Mouse (Mus musculus) stomach, embryonic 14.5 days (tissue): ENCODE measurements around the gene Fam71f1. TPM values are rescaled to one million over a fixed set of nuclear protein-coding genes. Genes with fewer than 3 reads are reported as not detected.

ENCODE experiments used
- ATAC-seq: fragments of 200-750 bp; cut with Nextera tagmentation; 2 replicates; pipeline ENCODE4 v1.8.0; 2017; ENCODE audit warnings: low read depth, moderate TSS enrichment; ENCODE audit not compliant: insufficient number of reproducible peaks, insufficient read depth, low FRiP score
- H3K27ac ChIP-seq: fragments of 300-500 bp; sonication (generic); 2 replicates; pipeline ENCODE4 v1.5.1; 2014; ENCODE audit warnings: mild to moderate bottlenecking, low read length, moderate library complexity, mixed read lengths
- H3K27me3 ChIP-seq: fragments of 300-500 bp; sonication (generic); 2 replicates; pipeline ENCODE4 v1.6.1; 2014; ENCODE audit warnings: low read length, control low read depth, mixed read lengths; ENCODE audit not compliant: control insufficient read depth, insufficient read depth
- H3K36me3 ChIP-seq: fragments of 300-500 bp; sonication (generic); 2 replicates; pipeline ENCODE4 v1.6.1; 2014; ENCODE audit warnings: mild to moderate bottlenecking, control low read depth, low read length, moderate library complexity, mixed read lengths; ENCODE audit not compliant: control insufficient read depth, insufficient read depth
- H3K4me1 ChIP-seq: fragments of 300-500 bp; sonication (generic); 2 replicates; pipeline ENCODE4 v1.6.1; 2014; ENCODE audit warnings: low read length, control low read depth, mixed read lengths; ENCODE audit not compliant: control insufficient read depth, insufficient read depth
- H3K4me2 ChIP-seq: fragments of 300-500 bp; sonication (generic); replicated peaks from 2 replicates; pipeline ENCODE4 v1.6.1; 2014; ENCODE audit warnings: low read depth, low read length, control low read depth
- H3K4me3 ChIP-seq: fragments of 300-500 bp; sonication (generic); 2 replicates; pipeline ENCODE4 v1.5.1; 2014; ENCODE audit warnings: low read depth, low read length, control low read depth
- H3K9ac ChIP-seq: fragments of 300-500 bp; sonication (generic); replicated peaks from 2 replicates; pipeline ENCODE4 v1.6.1; 2014; ENCODE audit warnings: low read depth, mild to moderate bottlenecking, control low read depth, low read length, moderate library complexity, mixed read lengths
- H3K9me3 ChIP-seq: fragments of 300-500 bp; sonication (generic); 2 replicates; pipeline ENCODE4 v1.6.1; 2016; ENCODE audit warnings: low read depth, low read length, control low read depth; ENCODE audit not compliant: control insufficient read depth
- WGBS: fragments of 180-500 bp; shearing (Covaris S2); extraction: QIAGEN DNeasy Blood & Tissue Kit; methylation state at CpG from one replicate; pipeline ENCODE4 v1.1.7; 2014; 5-methylcytosine and 5-hydroxymethylcytosine counted together
- polyA plus RNA-seq: library from polyadenylated mRNA; unstranded; fragments of >200 nt; fragmentation: Nextera tagmentation; extraction: Ambion mirVana; gene quantifications from 2 replicates; pipeline ENCODE4 v1.2.1, GENCODE M21; 2014

Fam71f1 gene
- polyA plus RNA-seq, 1 experiment from 2014 or later, result not detected

GRCm38 (mm10) chr6:29365277-29365676 lies 46.3 kb downstream of the Fam71f1 start:
- no peak for ATAC-seq
- Histone ChIP-seq H3K36me3 (peaks cover 47% of the 10 kb centered on the region), H3K4me1 (no peaks in the 10 kb centered on the region), H3K4me2 (no peak overlapping the region), H3K4me3 (no peak overlapping the region), H3K9me3 (no peaks in the 10 kb centered on the region), H3K9ac (no peak overlapping the region), H3K27ac (no peak overlapping the region), H3K27me3 (no peaks in the 10 kb centered on the region)
- WGBS, result 94% methylated on average over 1 of the region's 1 CpGs

- ATAC-seq, result no peak
- 90% methylated on average over 4 of the region's 4 CpGs for WGBS
- peaks cover 46% of the 10 kb centered on the region for H3K36me3 ChIP-seq
- H3K27me3 ChIP-seq, result no peaks in the 10 kb centered on the region
- no peaks in the 10 kb centered on the region for H3K9me3 ChIP-seq
- H3K4me1 ChIP-seq, result no peaks in the 10 kb centered on the region
- H3K4me2 ChIP-seq, result no peak overlapping the region
- no peak overlapping the region for H3K4me3 ChIP-seq
- no peak overlapping the region for H3K9ac ChIP-seq
- H3K27ac ChIP-seq, result no peak overlapping the region
Measured at GRCm38 (mm10) chr6:29377386-29377785, 58.4 kb downstream of the Fam71f1 start.

- no peak for ATAC-seq
- Histone ChIP-seq H3K4me3 (no peak overlapping the region), H3K9me3 (no peaks in the 10 kb centered on the region), H3K27me3 (no peaks in the 10 kb centered on the region), H3K9ac (no peak overlapping the region), H3K4me1 (no peaks in the 10 kb centered on the region), H3K36me3 (peaks cover 33% of the 10 kb centered on the region), H3K27ac (no peak overlapping the region), H3K4me2 (no peak overlapping the region)
- WGBS, result 94% methylated on average over 10 of the region's 10 CpGs
Measured at GRCm38 (mm10) chr6:29378678-29379077, 59.7 kb downstream of the Fam71f1 start.

- no peak for ATAC-seq
Measured at GRCm38 (mm10) chr6:29379954-29380353, 61.0 kb downstream of the Fam71f1 start.

GRCm38 (mm10) chr6:29382442-29382841 lies 63.5 kb downstream of the Fam71f1 start:
- ATAC-seq, result no peak
- Histone ChIP-seq H3K4me1 (no peaks in the 10 kb centered on the region), H3K9me3 (no peaks in the 10 kb centered on the region), H3K4me2 (no peak overlapping the region), H3K9ac (no peak overlapping the region), H3K4me3 (no peak overlapping the region), H3K27me3 (no peaks in the 10 kb centered on the region), H3K36me3 (peaks cover 1% of the 10 kb centered on the region; the same call in 1 of the 2 replicates), H3K27ac (no peak overlapping the region)
- 53% methylated on average over 2 of the region's 2 CpGs for WGBS

More at GRCm38 (mm10) chr6:29379954-29380353, 61.0 kb downstream of the Fam71f1 start:
- Histone ChIP-seq H3K27ac (no peak overlapping the region), H3K27me3 (no peaks in the 10 kb centered on the region), H3K4me1 (no peaks in the 10 kb centered on the region), H3K4me3 (no peak overlapping the region), H3K36me3 (peaks cover 24% of the 10 kb centered on the region), H3K9me3 (no peaks in the 10 kb centered on the region), H3K9ac (no peak overlapping the region), H3K4me2 (no peak overlapping the region)
- WGBS, result 94% methylated on average over 6 of the region's 6 CpGs

Other genes with a start within 250 kb of the Fam71f1 start
- gene Rbm28, start 154.1 kb upstream of the Fam71f1 start, polyA plus RNA-seq, result 44.1 and 48.5 TPM in 2 replicates
- gene Prrt4, start 139.6 kb upstream of the Fam71f1 start, polyA plus RNA-seq, result 0.38 and 0.48 TPM in 2 replicates
- gene Impdh1, start 102.8 kb upstream of the Fam71f1 start, polyA plus RNA-seq, result 36.1 and 41.7 TPM in 2 replicates
- gene Hilpda, start 46.7 kb upstream of the Fam71f1 start, polyA plus RNA-seq, result 36.5 and 40.1 TPM in 2 replicates
- 0.60 and 0.68 TPM in 2 replicates for gene Fam71f2, start 39.5 kb upstream of the Fam71f1 start, polyA plus RNA-seq
- 384 and 413 TPM in 2 replicates for gene Calu, start 28.9 kb downstream of the Fam71f1 start, polyA plus RNA-seq
- gene Opn1sw, start 69.3 kb downstream of the Fam71f1 start, polyA plus RNA-seq, result 1.3 and 1.5 TPM in 2 replicates
- 22.0 and 29.5 TPM in 2 replicates for gene Ccdc136, start 77.2 kb downstream of the Fam71f1 start, polyA plus RNA-seq
- gene Flnc, start 114.1 kb downstream of the Fam71f1 start, polyA plus RNA-seq, result 17.9 and 19.8 TPM in 2 replicates
- 235 and 266 TPM in 2 replicates for gene Atp6v1f, start 148.6 kb downstream of the Fam71f1 start, polyA plus RNA-seq
- 0.64 TPM in 1 of 2 replicates, not detected in the other for gene Atp6v1fnb, start 152.3 kb downstream of the Fam71f1 start, polyA plus RNA-seq
- 25.0 and 30.4 TPM in 2 replicates for gene Kcp, start 188.8 kb downstream of the Fam71f1 start, polyA plus RNA-seq
- gene Irf5, start 207.5 kb downstream of the Fam71f1 start, polyA plus RNA-seq, result 6.4 and 7.2 TPM in 2 replicates